Mouse (Mus musculus): Measurements from ENCODE around the gene Cmtr1. TPM values are rescaled to one million over a fixed set of nuclear protein-coding genes. Genes with fewer than 3 reads are reported as not detected.

The Cmtr1 gene
- total and polyA plus RNA-seq, 3 experiments, result 47.3 to 99.6 (median 77.9) TPM

Other genes with a start within 250 kb of the Cmtr1 start
- gene Pim1, start 169.8 kb upstream of the Cmtr1 start, total RNA-seq (2012; rRNA removed), result 27.8 and 30.6 TPM in 2 replicates
- 10 to 100 TPM in 1 of 2 experiments, not detected in 1; 52.1 TPM for gene Pim1, start 169.8 kb upstream of the Cmtr1 start, polyA plus RNA-seq (2012; ENCODE audit: insufficient read depth in 1 of 2, insufficient read length in 2 of 2, low read depth in 1 of 2, low replicate concordance in 2 of 2, missing spikeins in 1 of 2)
- 0.31 and 0.88 TPM in 2 replicates for gene Gm17657, start 111.0 kb upstream of the Cmtr1 start, total RNA-seq (2012; rRNA removed)
- gene Gm17657, start 111.0 kb upstream of the Cmtr1 start, polyA plus RNA-seq (2012; ENCODE audit: insufficient read depth in 1 of 2, insufficient read length in 2 of 2, low read depth in 1 of 2, low replicate concordance in 2 of 2, missing spikeins in 1 of 2), result 1 to 10 TPM in 1 of 2 experiments, not detected in 1; 2.7 TPM
- 8.0 and 9.4 TPM in 2 replicates for gene Tbc1d22b, start 110.8 kb upstream of the Cmtr1 start, total RNA-seq (2012; rRNA removed)
- gene Tbc1d22b, start 110.8 kb upstream of the Cmtr1 start, polyA plus RNA-seq (2012; ENCODE audit: insufficient read depth in 1 of 2, insufficient read length in 2 of 2, low read depth in 1 of 2, low replicate concordance in 2 of 2, missing spikeins in 1 of 2), result 10 to 100 TPM; 30.7 to 53.8 TPM
- 2.3 and 2.5 TPM in 2 replicates for gene Tmem217, start 108.2 kb upstream of the Cmtr1 start, total RNA-seq (2012; rRNA removed)
- 1 to 10 TPM in 1 of 2 experiments, not detected in 1; 4.5 TPM for gene Tmem217, start 108.2 kb upstream of the Cmtr1 start, polyA plus RNA-seq (2012; ENCODE audit: insufficient read depth in 1 of 2, insufficient read length in 2 of 2, low read depth in 1 of 2, low replicate concordance in 2 of 2, missing spikeins in 1 of 2)
- 32.9 and 40.3 TPM in 2 replicates for gene Rnf8, start 45.8 kb upstream of the Cmtr1 start, total RNA-seq (2012; rRNA removed)
- 10 to 100 TPM in 1 of 2 experiments, not detected in 1; 49.2 TPM for gene Rnf8, start 45.8 kb upstream of the Cmtr1 start, polyA plus RNA-seq (2012; ENCODE audit: insufficient read depth in 1 of 2, insufficient read length in 2 of 2, low read depth in 1 of 2, low replicate concordance in 2 of 2, missing spikeins in 1 of 2)
- gene Gm28043, start 45.7 kb upstream of the Cmtr1 start, total RNA-seq (2012; rRNA removed), result 3.1 and 3.4 TPM in 2 replicates
- gene Gm28043, start 45.7 kb upstream of the Cmtr1 start, polyA plus RNA-seq (2012; ENCODE audit: insufficient read depth in 1 of 2, insufficient read length in 2 of 2, low read depth in 1 of 2, low replicate concordance in 2 of 2, missing spikeins in 1 of 2), result 1 to 10 TPM in 1 of 2 experiments, not detected in 1; 1.3 TPM
- 12.2 and 13.4 TPM in 2 replicates for gene Ccdc167, start 56.4 kb downstream of the Cmtr1 start, total RNA-seq (2012; rRNA removed)
- 10 to 100 TPM in 1 of 2 experiments, not detected in 1; 12.1 TPM for gene Ccdc167, start 56.4 kb downstream of the Cmtr1 start, polyA plus RNA-seq (2012; ENCODE audit: insufficient read depth in 1 of 2, insufficient read length in 2 of 2, low read depth in 1 of 2, low replicate concordance in 2 of 2, missing spikeins in 1 of 2)